Mouse (Mus musculus): ENCODE results near the gene Naa38.
A peak's percentile ranks its signal among the peaks of the same experiment; 100 is the strongest.

The Naa38 gene

DNA sequence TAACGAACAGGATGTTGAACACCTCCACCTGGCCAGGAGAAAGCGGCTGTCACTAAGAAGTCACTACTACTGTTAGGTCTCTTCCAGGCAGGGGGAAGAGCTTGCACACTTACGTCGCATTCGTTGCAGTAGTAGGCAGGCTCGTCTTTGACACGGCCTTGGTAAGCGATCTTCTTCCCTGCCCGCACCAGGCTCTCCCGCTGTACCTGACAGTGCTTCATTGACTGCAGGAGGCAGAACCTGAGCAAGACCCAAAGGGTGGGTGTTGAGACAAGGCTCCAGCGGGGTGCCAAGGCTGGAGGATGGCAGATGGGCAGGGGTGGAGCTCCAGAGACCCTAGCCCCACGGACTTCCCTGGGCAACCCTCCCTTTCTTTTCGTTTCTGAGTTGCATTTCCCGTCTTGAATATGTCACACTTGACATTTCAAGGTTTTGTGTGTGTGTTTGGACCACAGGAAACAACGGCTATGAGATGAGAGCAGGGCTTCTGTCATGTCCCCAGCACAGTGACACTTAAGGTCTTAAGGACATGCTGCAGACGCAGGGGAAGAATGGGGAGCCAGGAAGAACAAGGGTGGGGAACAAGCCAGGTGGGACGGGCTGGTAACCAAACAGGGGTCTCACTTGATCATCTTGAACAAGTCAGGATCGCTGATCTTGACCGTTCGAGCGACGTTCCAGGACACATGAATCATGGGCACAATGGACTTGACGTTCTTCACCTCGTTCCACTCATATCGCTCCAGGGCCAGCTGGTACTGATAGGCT lies 5.0 kb downstream of the Naa38 start:
- no peak for DNase-seq (ENCODE audit: low spot score)

DNA sequence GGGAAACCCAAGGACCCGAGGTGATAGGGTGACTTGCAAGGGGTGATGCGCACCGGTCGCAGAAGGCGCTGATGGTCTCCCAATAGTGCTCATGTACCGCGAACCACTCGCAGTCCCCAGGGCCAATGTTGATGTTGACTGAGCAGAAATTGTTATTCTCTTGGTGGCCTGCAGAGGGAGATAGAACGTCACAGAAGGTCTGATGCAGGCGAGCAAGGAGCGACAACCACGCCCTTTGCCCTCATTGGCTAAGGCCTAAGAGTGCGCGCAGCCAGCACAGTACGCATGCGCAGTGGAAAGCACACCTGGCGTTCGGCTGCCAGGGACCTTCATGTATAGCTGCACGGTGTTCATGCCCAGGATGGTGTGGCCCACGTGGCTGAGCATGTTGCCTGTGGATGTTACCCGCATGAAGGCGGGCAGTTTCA lies 5.9 kb downstream of the Naa38 start:
- DNase-seq (ENCODE audit: low spot score): peak; percentile 77

GRCm38 (mm10) chr11:69401987-69402386 lies 6.7 kb downstream of the Naa38 start:
- no peak for DNase-seq (ENCODE audit: low spot score)

DNA sequence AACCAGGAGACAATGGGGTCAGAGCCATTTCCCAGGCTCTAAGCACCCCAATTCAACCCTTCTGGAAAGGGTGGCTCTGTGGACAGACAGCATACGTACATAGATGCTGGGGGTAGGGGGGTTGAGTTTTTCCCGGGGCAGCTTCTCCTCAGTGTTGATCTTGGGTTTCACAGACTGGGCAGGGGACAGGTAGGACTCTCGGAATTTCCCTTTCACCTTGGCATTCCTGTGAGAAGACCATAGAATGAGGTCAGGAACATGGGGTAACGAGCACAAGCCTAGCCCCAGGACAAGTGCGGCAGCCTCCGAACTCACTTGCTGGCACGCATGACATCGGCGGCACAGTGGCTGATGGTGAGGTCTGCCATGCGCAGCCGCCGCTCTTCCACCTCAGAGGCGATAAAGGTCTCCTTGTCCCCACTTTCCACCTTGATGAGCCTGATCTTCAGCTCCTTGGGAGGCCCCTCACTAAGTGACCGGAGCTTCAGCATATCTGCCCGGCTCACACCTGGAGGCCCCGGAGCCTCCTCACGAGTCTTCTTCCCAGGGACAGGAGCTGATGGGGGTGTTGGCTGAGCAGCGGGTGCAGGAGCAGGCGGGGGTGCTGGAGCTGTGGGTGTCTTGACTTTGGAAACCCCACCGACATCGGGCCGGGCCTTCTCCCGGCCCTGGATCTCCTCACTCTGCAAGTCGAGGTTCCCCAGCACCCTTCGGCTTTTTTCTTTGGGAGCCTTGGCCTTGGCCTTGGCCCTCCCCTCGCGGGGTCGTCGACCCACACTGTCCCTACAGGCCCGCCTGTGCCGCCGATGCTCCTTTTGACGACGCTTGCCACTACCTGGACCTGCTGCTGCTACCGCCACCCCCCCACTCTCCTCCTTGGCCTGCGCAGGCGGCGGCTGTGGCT lies 8.7 kb downstream of the Naa38 start:
- peak; percentile 19 for DNase-seq (ENCODE audit: low spot score)

GRCm38 (mm10) chr11:69404595-69405396 lies 9.5 kb downstream of the Naa38 start:
- DNase-seq (ENCODE audit: low spot score): no peak

DNA sequence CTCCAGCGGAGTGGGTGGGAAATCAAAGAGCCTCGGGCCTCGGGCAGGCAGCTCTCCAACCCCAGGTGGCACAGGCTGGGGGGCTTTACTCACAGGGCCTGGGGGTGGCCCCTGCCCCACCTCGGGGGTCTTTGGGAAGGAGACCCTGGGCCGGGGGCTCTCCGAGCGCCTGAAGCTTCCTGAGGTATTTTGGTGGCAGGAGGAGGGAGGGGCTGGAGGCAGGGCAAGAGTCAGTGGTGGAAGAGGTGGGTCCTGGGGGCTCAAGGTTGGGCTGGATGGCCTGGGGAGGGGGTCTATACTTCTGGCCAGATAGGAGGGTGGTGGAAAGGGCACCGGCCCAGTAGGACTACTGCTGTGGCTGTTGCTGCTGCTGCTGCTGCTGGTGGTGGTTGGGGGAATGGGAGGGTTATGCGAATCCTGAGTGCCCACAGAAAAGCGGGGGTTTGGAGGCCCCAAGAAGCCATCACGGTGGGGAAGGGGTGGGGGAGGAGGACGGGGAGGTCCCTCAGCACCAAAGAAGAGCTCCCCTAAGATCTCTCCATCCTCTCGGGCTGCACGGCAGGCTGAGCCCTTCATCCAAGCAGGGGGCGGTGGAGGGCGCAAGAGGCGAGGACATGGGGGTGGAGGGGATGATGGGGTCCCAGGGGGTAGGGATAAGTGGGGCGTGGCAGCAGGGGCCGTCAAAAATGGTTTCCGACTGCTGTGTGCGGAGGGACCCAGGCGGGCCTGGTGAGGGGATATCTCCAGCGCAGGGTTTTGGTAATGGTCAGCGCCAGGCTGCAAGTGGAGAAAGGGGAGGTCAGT lies 10.3 kb downstream of the Naa38 start:
- no peak for DNase-seq (ENCODE audit: low spot score)

- DNase-seq (ENCODE audit: low spot score): no peak
Measured at GRCm38 (mm10) chr11:69406282-69406681, 11.0 kb downstream of the Naa38 start.

- peak; percentile 2 for DNase-seq (ENCODE audit: low spot score)
Measured at GRCm38 (mm10) chr11:69406867-69407723, 11.8 kb downstream of the Naa38 start.

GRCm38 (mm10) chr11:69407724-69408004 lies 12.4 kb downstream of the Naa38 start:
- DNase-seq (ENCODE audit: low spot score): no peak

DNA sequence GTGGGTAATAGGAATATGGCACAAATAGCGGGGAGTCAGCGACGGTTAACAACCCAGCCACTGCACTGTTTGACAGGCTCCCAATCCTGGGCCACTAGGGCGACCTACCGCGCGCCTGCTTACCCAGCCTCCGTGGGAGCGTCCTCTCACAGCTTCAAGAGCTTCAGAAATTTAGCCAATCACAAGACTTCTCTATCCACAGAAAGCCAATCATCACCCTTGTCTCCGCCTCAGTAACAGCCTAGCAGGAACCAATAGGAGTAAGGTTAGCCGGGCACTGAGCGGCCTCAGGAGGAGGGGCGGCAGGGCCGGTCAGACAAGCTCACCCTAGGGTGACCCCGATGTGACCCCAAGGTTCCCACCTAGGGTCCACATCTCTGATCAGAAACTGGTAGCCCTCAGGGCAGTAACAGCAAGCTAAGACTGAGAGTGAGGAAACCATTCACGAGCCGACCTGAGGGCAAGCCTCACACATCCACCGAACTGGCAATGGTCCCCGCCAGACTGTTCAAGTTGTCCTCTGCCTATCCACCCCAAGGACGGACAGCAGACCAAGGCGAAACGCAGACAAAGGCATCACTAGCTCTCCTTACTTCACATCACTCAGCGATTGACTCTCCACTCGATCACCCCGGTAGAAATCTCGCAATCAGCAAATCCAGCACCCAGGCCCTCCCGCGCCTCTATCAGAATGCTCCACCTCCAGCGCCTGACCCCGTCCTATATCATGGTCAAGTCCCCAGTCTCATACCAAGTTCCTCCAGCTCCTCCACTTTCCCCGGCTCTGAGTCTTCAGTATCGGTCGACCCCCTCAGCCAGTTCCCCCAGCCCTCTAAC lies 13.5 kb downstream of the Naa38 start:
- peak; percentile 73 for DNase-seq (ENCODE audit: low spot score)

DNA sequence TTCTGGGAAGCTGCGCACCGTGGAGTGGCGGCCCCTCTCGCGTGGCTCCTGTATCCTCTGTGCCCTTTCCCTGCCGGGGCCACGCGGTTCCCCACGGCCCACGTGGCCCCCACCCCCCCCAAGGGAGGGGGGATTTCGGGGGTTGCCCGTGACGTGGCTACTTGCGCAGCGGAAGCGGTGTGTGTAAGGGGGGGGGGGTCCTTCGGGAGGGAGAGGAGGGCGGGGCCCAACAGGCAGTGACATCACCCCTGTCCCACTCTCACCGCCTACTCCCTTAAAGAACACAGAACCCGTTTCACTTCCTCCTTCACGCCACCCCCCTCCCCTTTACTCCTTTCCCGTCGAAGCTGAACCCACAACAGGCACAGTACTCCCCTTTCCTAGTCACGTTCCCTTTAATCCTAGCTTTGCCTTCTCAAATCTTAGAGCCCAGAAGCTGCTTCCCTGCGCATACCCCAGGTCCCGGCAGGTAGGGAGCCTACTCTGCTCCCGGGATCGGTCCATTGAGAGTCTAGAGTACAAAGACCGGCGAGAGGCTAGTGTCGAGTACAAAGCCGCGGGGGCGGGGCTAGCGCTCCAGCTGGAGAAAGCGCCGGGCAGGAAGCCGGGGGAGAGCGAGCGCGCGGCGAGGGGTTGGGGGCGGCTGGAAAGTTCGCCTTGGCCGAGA lies 14.2 kb downstream of the Naa38 start:
- peak; percentile 84 for DNase-seq (ENCODE audit: low spot score)

DNA sequence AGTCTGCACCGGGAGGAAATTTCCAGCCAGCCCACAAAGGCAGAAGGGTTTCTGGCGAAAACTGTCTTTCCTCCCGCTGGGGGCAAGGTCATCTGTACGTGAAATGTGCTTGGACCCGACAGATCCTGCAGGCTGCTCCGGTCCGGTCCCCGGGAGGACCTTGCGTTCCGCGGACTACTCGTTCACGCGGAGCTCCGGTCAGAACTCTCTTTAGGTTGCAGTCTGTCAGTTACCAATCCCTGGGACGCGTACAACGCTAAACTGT lies 14.7 kb downstream of the Naa38 start:
- no peak for DNase-seq (ENCODE audit: low spot score)

- DNase-seq (ENCODE audit: low spot score): no peak
Measured at GRCm38 (mm10) chr11:69410310-69411072, 15.2 kb downstream of the Naa38 start.

GRCm38 (mm10) chr11:69411073-69411535 lies 15.8 kb downstream of the Naa38 start:
- peak; percentile 93 for DNase-seq (ENCODE audit: low spot score)

- DNase-seq (ENCODE audit: low spot score): peak; percentile 71
Measured at GRCm38 (mm10) chr11:69411538-69412203, 16.4 kb downstream of the Naa38 start.

GRCm38 (mm10) chr11:69412548-69412947 lies 17.3 kb downstream of the Naa38 start:
- no peak for DNase-seq (ENCODE audit: low spot score)

- DNase-seq (ENCODE audit: low spot score): peak; percentile 3
Measured at GRCm38 (mm10) chr11:69413221-69414181, 18.2 kb downstream of the Naa38 start, which contains the start of gene Kdm6b. Gene Kdm6b (minus strand): TSS chr11:69413675.

All from ovary, postnatal 36 days (tissue).